Mouse (Mus musculus) spleen, adult 2 months (tissue): Measurements from ENCODE around the gene Jund.

ENCODE experiments used
- CTCF ChIP-seq: fragments of 200-500 bp; IDR thresholded peaks from 2 replicates; pipeline ENCODE4 v1.5.1; 2011; ENCODE audit warnings: mild to moderate bottlenecking, inconsistent platforms; ENCODE audit not compliant: insufficient read depth, insufficient read length, insufficient replicate concordance; ENCODE audit errors: extremely low read depth
- POLR2A ChIP-seq: fragments of 200-500 bp; IDR thresholded peaks from 2 replicates; pipeline ENCODE4 v1.6.1; 2011; ENCODE audit warnings: low read depth, low read length, inconsistent platforms

GRCm38 (mm10) chr8:70680039-70680438 lies 18.7 kb upstream of the Jund start:
- TF ChIP-seq CTCF (no peak), POLR2A (no peak)
